Mouse (Mus musculus): ENCODE results near the gene 9530053A07Rik.
A peak's percentile ranks its signal among the peaks of the same experiment; 100 is the strongest.
"Not testable (repeated sequence)": the region's sequence is repeated elsewhere in the genome, so short reads cannot be mapped to it uniquely, and the experiment has no call there.

9530053A07Rik gene

DNA sequence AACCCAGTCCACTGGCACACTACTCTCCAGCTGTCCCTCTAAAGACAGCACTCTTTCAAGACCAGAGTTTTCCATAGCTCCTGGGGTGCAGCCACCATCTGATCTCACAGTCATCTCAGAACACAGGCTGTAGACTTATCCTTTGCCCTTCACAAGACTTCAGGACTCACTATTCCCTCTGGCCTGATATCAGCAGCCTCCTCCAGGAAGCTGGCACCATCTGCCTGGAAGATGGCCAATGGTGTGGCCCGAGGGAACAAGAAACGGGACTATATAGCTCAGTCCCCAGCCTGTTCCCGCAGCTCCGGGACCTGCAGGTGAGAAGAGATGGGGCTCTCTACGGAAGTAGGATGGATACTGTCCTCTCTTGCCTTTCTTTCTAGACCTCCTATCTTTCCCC is at the start of gene 9530053A07Rik:
TSS of gene 9530053A07Rik (plus strand) at position 301 of the 400 bp plus-strand sequence.
- no peak for DNase-seq

DNA sequence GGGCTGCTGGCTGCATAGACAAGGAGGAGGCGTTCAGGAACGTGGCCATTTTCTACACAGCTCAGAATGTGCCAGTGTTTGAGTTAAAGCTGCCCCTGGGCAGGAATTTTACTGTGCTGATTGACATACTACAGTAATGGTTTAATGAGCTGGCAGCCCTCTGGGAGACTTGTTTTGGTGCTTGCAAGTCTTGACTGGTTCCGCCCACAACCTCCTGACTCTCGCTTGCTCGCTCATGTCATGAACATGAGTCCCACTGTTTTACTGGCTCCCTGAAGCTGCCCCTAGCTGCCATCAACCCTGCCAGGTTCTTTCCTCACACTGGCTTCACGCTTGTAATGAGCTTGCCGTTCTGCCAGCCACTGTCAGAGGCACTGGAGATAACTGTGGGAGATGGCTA is 45.1 kb upstream of the 9530053A07Rik start:
- DNase-seq, result peak; percentile 18

DNA sequence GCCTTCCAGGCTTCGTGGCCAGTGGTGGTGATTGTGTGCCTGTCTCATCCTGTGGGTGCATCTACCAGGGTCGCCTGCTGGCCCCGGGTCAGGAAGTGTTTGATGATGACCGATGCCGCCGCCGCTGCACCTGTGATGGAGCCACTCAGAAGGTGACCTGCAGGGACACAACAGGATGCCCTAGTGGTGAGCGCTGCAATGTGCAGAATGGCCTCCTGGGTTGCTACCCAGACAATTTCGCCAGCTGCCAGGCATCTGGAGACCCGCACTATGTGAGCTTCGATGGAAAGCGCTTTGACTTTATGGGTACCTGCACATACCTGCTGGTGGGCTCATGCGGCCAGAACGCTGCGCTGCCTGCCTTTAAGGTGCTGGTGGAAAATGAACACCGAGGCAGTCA is 43.0 kb upstream of the 9530053A07Rik start:
- no peak for DNase-seq

DNA sequence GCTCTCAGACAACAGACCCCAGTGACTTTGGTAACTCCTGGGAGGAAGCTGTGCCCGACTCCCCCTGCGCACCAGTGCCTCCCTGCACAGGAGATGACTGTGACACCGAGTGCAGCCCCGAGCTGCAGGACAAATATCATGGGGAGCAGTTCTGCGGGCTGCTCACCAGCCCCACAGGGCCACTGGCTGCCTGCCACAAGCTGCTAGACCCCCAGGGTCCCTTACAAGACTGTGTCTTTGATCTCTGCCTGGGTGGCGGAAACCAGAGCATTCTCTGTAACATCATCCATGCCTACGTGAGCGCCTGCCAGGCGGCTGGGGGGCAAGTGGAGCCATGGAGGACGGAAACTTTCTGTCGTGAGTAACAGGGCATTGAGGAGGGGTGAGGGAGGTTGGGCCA is 35.7 kb upstream of the 9530053A07Rik start:
- DNase-seq, result no peak

DNA sequence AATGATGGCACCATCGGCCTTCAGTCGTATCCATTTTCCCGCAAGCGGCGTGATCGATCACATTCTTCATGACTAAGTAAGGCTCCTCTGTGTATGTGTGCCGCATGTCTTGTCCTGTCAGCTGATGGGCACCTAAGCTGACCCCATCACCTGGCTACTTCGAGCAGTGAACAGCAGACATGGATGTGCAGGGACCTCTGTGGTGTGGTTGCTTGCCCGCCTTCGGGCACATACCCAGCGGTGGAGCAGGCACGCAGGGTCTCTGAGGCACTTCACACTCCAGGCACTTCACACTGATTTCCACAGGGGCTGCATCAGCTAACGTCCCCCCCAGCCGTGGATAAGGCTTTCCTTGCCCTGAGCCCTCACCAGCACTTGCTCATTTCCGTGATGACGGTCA is 30.2 kb upstream of the 9530053A07Rik start:
- DNase-seq, result no peak

DNA sequence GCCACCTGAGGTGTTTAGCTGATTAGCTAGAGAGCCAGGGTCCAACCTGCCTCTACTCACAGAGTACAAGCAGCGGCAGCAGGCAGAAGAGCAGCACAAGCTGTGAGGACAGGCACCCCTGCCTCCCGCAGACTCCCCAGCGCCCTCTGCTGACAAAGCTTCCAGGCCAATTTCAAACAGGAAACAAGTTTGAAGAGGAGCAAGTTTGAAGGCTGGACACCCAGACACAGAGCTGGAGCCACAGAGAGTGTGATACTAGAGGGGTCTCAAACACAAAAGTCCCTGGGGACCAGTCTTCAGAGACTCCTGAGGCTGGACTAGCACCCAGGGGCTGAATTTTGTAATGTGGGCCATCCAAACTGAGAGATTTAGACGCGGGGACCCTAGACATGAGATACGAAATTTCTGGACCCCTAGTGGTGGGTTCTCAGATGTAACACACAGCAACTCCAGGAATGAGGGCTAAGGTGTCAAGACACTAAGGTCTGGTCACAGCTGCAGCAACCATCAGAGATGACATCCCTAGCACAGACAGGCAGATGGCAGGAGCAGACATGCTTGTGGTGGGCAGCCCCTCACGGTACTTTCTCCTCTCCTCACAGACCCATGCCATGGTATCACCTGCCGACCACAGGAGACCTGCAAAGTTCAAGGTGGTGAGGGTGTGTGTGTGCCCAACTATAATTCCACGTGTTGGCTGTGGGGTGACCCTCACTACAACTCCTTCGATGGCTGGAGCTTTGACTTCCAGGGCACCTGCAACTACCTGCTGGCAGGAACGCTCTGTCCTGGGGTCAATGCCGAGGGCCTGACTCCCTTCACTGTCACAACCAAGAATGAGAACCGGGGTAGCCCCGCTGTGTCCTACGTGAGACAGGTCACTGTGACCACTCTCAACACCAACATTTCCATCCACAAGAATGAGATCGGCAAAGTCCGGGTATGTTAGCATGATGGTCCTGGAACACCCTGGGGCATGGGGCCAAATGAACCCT is 28.4 kb upstream of the 9530053A07Rik start:
- peak; percentile 65 for DNase-seq

DNA sequence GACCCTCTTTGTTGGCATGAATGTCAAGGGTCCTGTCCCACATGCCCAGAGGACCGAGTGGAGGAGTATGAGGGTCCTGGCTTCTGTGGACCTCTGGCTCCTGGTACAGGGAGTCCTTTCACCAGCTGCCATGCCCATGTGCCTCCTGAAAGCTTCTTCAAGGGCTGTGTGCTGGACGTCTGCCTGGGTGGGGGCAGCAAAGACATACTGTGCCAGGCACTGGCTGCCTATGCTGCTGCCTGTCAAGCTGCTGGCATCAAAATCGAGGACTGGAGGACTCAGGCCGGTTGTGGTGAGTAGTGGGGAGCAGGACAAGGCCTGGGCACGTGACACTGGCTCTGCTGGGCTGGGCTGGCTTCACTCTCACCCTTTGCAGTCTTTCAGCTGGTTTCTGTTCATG is 26.3 kb upstream of the 9530053A07Rik start:
- DNase-seq, result not testable (repeated sequence)

DNA sequence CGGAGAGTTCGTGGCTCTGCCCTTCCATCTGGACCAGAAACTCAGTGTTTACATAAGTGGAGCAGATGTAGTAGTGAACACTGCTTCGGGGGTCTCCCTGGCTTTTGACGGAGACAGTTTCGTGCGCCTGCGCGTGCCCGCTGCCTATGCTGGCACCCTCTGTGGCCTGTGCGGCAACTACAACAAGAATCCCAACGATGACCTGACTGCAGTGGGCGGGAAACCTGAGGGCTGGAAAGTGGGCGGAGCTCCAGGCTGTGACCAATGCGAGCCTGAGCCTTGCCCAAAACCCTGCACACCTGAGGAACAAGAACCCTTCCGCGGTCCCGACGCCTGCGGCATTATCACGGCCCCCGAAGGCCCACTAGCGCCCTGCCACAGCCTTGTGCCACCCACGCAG is 24.6 kb upstream of the 9530053A07Rik start:
- peak; percentile 68 for DNase-seq

DNA sequence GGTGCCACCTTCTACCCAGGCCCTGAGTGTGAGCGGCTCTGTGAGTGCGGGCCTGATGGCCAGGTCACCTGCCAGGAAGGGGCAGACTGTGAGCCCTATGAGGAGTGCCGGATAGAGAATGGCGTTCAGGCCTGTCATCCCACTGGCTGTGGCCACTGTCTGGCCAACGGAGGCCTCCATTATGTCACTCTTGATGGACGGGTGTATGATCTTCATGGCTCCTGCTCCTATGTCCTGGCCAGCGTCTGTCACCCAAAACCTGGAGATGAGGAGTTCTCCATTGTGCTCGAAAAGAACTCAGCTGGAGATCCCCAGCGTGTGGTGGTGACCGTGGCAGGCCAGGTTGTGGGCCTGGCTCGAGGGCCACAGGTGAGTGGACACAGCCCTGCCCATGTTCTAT is 23.0 kb upstream of the 9530053A07Rik start:
- DNase-seq, result no peak

DNA sequence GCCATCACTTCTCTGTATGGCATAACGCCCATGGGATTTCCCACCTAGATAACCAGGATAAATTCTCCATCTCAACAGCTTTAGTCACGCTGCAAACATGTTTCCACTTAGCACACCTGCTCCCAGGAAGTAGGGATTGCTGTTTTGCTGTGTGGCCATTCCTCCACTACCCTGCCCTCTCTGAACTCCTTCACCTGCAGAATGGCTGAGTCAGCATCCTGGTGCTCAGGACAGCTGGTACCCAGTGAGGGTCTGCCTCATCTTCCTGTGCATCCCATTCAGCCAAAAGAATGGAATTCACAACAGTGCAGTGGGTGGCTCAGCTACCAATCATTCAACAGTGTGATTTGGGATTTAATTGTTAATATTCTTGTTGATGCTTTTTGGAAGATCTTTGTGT is 14.6 kb upstream of the 9530053A07Rik start:
- DNase-seq, result no peak

DNA sequence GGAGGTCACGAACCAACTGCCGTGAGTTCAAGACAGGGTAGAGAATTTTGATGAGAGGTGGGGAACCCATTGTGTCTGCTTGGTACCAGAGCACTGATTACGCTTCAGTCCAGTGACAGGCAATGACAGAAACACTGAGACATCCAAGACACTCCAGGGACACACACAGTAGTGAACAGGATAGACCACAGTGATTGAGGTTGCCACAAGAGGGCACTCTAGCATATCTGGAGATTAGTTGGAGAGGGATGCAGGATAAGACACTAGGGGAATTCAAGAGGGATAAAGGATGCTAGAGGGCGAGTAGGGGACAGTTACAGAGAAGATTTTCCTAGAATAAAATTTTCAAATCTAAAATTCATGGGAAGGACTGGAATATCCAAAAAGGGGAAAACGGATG is 8.3 kb downstream of the 9530053A07Rik start:
- DNase-seq, result peak; percentile 37

DNA sequence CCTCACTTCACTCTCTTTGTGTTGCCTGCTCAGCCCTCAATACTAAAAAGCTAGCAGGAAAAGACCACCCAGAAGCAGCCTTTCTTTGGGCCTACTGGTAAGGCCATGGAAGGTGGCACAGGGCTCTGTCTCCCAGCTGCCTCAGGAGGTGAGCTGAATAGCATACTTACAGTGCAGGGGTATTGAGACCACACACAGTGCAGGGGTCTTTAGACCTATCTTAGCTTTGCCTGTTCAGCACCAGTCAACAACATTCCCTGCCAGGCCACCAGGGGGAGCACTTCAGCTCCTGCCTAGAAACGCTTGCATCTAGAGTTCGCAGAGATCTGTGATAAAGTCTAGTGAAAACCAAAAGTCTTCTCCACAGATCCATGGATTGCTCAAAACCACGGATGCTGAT is 19.0 kb downstream of the 9530053A07Rik start:
- peak; percentile 58 for DNase-seq

DNA sequence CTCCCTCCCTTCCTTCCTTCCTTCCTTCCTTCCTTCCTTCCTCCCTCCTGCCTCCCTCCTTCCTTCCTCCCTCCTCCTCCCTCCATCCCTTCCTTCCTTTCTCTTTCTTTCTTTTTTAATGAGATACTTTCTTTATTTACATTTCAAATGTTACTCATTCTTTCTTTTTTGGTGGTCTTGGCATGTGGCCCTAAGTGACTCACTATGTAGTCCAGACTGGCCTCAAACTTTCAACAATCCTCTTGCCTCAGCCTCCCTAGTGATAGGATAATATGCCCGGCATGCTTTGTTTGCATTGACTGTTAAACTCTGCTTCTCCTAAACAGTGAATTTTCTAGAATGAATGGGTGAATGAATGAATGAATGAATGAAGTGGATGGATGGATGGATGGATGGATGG is 20.6 kb downstream of the 9530053A07Rik start:
- DNase-seq, result no peak

DNA sequence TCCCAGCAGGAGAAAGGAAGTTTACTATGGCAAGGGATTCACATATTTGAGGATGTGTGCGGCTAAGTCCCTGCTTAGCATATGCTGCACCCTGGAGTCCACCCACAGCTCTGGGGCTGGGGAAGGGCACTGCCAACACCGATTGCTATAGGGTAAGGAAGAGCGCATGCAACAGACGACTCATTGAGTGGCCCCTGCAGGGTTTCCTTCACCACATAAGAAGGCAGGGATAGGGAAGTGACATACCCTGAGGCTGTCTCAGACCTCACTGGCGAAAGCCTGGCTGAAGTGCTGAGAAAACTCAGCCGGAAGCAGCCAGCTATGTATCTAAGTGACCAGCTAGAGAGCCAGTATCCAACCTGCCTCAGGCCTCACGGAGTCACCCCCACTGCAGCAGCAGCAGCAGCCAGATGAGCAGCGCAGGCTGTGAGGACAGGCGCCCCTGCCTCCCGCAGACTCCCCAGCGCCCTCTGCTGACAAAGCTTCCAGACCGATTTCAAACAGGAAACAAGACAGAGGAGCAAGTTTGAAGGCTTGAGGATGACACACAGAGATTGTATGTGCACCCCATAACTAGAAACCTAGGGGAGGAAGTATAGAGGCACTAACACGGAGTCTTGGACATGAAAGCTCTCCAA is 22.4 kb downstream of the 9530053A07Rik start:
- peak; percentile 41 for DNase-seq

DNA sequence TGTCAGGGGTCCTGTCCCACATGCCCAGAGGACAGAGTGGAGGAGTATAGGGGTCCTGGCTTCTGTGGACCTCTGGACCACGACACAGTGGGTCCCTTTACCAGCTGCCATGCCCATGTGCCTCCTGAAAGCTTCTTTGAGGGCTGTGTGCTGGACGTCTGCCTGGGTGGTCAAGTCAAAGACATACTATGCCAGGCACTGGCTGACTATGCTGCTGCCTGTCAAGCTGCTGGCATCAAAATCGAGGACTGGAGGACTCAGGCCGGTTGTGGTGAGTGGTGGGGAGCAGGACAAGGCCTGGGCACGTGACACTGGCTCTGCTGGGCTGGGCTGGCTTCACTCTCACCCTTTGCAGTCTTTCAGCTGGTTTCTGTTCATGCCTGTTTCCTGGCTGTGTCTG is 24.3 kb downstream of the 9530053A07Rik start:
- not testable (repeated sequence) for DNase-seq

DNA sequence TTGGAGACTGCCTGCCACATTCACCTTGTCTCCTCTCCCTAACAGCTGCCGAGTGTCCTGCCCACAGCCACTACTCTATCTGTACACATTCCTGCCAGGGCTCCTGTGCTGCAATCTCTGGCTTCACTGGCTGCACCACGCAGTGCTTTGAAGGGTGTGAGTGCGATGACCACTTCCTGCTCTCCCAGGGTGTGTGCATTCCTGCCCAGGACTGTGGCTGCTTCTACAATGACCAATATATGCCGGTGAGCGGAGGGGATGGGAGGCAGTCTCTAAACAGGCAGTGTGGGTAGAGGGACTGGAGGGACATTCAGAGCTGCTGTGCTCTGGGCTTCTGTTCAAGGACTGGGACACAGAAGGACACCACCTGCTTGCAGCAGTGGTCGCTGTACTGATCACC is 30.0 kb downstream of the 9530053A07Rik start:
- DNase-seq, result no peak

DNA sequence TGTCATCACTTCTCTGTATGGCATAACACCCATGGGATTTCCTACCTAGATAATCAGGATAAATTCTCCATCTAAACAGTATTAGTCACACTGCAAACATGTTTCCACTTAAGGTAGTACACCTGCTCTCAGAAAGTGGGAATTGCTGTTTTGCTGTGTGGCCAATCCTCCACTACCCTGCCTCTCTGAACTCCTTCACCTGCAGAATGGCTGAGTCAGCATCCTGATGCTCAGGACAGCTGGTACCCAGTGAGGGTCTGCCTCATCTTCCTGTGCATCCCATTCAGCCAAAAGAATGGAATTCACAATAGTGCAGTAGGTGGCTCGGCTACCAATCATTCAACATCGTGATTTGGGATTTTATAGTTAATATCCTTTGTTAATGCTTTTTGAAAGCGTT is 30.6 kb downstream of the 9530053A07Rik start:
- DNase-seq, result no peak

DNA sequence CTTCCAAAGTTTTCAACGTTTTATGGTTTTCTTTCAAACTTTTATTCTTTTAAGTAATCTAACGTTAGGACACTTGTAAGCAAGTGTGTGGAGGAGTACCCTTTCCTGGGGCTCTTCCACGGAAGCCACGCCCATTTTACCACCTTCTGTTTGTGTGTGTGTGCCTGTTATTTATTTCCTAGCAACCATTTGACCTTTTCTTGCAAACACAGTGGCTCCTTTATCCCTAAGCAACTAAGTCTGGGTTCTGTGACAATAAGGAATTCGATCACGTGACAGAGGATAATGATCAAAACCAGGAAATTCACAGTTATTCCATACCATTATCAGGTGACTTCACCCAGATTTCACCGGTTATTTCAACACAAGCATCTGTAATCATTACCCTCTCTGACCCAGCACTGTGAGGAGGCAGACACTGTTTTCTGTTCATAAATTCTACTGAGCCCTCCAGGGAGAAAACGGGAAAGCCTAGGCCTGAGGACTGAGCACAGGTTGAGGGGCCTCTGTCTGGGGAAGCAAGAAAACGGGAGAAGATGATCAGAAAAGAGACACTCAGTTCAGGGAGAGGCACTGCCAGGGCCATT is 32.0 kb downstream of the 9530053A07Rik start:
- no peak for DNase-seq

DNA sequence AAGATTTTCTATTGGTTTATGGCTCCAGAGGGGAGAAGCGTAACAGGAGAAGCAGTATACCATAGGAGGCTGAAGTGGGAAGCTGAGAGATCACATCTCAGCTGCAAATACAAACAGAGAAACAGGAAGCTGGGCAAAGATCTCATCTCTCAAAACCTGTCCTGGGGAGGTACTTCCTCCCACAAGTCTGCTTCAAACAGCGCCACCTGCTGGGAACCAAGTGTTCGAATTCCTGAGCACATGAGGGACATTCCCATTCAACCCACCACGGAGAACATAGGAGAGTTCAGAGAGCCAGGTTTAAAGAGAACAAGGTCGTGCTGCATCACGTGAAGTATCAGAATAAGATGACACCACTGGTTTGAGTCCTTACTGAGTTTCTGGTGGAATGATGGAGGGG is 36.1 kb downstream of the 9530053A07Rik start:
- DNase-seq, result no peak

DNA sequence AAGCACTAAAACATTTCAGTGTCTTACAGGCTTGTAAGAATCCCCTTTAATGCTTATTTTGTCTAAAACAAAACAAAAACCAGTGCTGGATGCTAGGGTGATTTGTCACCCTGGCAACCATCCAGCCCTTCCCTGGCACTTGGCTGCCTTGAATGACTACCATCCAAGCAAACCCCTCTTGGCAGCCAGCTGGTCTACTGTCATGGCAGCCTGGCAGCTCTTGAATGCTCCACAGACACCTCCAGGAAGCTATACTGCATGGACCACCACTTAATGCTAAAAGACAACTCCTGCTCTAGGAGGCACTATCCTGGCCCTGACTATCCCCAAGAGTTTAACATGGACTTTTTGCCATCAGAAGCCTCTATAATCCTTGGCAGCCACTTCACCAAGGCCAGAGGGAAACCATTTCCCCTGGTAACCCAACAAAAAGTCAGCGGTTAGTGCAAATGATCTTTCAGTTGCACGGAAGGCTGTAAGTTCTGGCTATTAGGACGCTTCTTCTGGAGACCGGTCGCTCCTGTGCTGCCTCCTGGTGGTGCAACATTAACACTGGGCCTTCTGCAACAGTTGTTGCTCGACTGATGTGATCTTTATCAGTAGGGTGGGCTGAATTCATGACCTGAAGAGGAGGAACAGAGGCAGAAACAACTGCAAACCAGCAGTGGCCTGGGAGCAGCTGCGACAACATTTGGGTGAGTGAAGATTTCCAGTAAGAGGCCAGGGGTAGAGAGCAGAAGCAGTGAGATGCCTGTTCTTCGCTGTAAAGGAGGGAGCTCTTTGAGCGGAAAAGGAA is 39.3 kb downstream of the 9530053A07Rik start:
- peak; percentile 75 for DNase-seq

DNA sequence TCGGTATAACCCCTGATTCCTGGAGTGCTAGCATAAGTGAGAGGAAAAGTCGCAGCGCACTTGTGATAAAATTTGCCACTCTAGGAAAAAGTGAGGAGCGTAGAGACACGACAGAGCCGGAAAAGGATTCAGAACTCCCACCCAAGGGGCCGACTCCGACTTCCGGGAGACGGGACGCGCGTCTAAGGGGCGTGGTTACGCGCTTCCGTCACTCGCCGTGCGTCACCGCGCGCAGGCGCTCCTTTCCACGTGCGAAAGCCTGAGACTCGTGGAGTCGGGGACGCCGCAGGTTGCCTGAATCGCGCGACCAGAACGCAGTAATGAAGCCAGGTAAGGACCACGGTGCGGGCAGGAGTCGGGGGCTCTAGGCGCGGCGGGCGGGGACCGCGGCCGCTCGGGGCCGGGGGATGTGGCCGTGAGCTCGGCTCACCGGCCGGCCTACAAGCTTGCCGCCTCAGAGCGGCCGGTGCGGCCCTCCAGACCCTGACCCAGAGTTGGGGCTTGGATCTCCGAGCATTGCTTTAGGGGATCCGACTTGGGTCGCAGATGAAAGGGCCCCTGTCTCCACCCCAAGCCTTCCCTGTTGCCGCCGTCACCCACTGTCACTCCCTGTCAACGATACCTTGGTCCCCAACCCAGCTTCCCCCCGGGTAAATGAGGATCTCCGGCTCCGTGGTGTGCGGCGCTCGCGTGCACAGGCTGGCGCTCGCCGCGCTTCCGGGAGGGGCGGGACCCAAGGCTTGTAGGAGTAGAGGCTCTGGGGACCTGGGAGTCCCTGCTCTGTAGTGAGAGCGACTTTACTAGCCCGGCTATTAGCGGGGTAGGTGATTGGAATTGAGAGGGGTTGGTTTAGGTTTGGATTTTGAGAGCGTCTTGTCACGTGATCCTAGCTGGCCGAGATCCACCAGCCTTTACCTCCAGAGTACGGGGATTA is 40.5 kb downstream of the 9530053A07Rik start, which contains the start of gene Fbl:
TSS of gene Fbl (plus strand) at position 222 of the 934 bp plus-strand sequence.
- DNase-seq, result peak; percentile 92

DNA sequence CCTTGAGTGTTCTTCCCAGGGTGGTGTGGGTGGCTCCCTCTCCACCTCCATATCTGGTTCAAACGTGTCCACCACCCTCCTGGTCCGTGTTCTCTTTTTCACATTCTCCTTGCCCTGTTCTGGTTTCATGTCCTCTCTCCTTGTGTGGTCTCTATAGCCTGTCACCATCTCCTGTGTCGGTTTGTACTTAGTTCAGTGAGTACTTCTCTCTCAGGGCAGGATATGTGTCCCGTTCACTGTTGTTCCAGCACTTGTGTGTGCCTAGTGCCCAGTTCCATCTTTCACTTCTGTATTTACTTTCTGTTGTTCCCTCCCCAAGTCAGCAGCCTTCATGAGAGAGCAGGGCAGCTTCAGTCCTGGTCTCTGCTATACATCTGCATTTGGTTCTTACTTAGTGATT is 46.1 kb downstream of the 9530053A07Rik start:
- no peak for DNase-seq
